Mouse (Mus musculus) hindbrain, embryonic 15.5 days (tissue): Measurements from ENCODE around the gene Spag6. TPM values are rescaled to one million over a fixed set of nuclear protein-coding genes. Genes with fewer than 3 reads are reported as not detected.

Source experiments
- ATAC-seq: fragments of 200-750 bp; cut with Nextera tagmentation; 2 replicates; pipeline ENCODE4 v1.8.0; 2017; ENCODE audit warnings: low read depth, moderate number of reproducible peaks, moderate TSS enrichment; ENCODE audit not compliant: low FRiP score
- H3K27ac ChIP-seq: fragments of 300-500 bp; sonication (generic); replicated peaks from 2 replicates; pipeline ENCODE4 v1.5.1; 2015; ENCODE audit warnings: mild to moderate bottlenecking, inconsistent platforms
- H3K27me3 ChIP-seq: fragments of 300-500 bp; sonication (generic); 2 replicates; pipeline ENCODE4 v1.6.1; 2015; ENCODE audit warnings: control low read depth, inconsistent platforms
- H3K36me3 ChIP-seq: fragments of 300-500 bp; sonication (generic); 2 replicates; pipeline ENCODE4 v1.6.1; 2015; ENCODE audit warnings: control low read depth, inconsistent platforms
- H3K4me1 ChIP-seq: fragments of 300-500 bp; sonication (generic); replicated peaks from 2 replicates; pipeline ENCODE4 v1.6.1; 2015; ENCODE audit warnings: control low read depth, inconsistent platforms
- H3K4me2 ChIP-seq: fragments of 300-500 bp; sonication (generic); 2 replicates; pipeline ENCODE4 v1.6.1; 2015; ENCODE audit warnings: moderate library complexity, mild to moderate bottlenecking, inconsistent platforms
- H3K4me3 ChIP-seq: fragments of 300-500 bp; sonication (generic); 2 replicates; pipeline ENCODE4 v1.5.1; 2015; ENCODE audit warnings: mild to moderate bottlenecking, inconsistent platforms
- H3K9ac ChIP-seq: fragments of 300-500 bp; sonication (generic); 2 replicates; pipeline ENCODE4 v1.6.1; 2015; ENCODE audit warnings: inconsistent platforms
- H3K9me3 ChIP-seq: fragments of 300-500 bp; sonication (generic); 2 replicates; pipeline ENCODE4 v1.6.1; 2016; ENCODE audit warnings: control low read depth, inconsistent platforms
- WGBS: fragments of 180-500 bp; shearing (Covaris S2); methylation state at CpG from one replicate; pipeline ENCODE4 v1.1.7; 2015; 5-methylcytosine and 5-hydroxymethylcytosine counted together
- polyA plus RNA-seq: library from polyadenylated mRNA; unstranded; fragments of >200 nt; fragmentation: Nextera tagmentation; extraction: Ambion mirVana; gene quantifications from 2 replicates; pipeline ENCODE4 v1.2.1, GENCODE M21; 2015

The Spag6 gene
- polyA plus RNA-seq, 1 experiment from 2014 or later = 0.06 TPM

DNA sequence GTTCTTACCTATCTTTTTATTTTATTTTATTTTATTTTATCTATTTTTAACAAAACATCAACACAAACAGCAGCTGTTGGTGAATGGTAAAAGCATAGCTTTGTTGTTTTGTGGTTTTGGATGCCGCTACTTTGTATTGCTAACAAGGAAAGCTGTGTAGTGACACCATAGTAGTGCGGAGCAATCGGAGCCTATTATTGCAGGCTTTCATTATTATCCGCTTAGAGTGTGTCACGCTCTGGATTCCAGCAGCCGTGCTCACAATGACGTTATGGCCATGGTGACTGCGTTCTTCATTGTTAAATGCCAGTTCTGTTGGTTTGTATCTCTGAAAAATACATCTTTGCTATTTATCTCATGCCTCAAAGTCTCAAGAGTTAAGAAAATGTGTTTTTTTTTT is 103.9 kb downstream of the Spag6 start:
- H3K4me3 ChIP-seq = no peak overlapping the region
- H3K4me2 ChIP-seq = peak overlapping the region; percentile 84
- ATAC-seq = no peak
- 0 out of 2 replicates have a peak overlapping the region, but pooled peaks have one; percentile 79 for H3K27ac ChIP-seq
- no peaks in the 10 kb centered on the region for H3K36me3 ChIP-seq
- H3K27me3 ChIP-seq = no peaks in the 10 kb centered on the region
- H3K9ac ChIP-seq = no peak overlapping the region
- WGBS = 15% methylated on average over 8 of the region's 8 CpGs
- peaks cover 32% of the 10 kb centered on the region for H3K4me1 ChIP-seq
- H3K9me3 ChIP-seq = no peaks in the 10 kb centered on the region

DNA sequence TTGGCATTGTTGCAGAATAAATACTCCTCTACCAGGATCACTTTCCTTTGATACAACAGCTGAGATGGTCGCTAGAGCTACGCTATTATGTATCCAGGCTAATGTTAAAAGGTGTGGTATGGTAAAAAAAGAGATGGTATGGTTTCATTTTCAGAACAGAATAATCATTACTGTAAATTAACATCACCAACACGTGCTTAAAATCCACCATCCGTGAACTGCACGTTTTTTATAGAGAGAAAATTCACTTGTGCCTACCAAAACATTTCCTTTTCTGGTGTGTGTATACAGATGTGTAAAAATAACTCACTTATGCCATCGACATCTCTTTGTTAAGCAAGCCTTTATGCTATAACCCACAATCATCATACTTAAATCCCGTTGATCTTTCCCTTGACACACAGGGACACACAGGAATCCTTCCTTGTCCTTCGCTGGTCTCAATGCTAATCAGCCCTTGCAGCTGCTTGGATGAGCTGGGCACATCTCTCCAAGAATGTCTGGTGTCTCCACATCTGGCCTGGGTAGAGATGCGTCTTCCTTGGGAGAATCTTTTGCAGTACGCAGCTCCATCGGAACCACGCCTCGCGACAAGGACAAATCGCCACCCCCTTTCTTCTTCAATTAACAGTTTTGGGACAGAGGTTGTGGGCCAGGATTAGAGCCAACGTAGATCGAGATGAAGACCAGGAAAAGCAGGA is 105.6 kb downstream of the Spag6 start:
- Histone ChIP-seq H3K4me2 (peak overlapping the region; percentile 84), H3K27me3 (no peaks in the 10 kb centered on the region), H3K9me3 (no peaks in the 10 kb centered on the region), H3K4me1 (peaks cover 32% of the 10 kb centered on the region), H3K36me3 (no peaks in the 10 kb centered on the region), H3K27ac (peak overlapping the region; percentile 79), H3K9ac (peak overlapping the region; percentile 51), H3K4me3 (peak overlapping the region; percentile 43)
- 7% methylated on average over 17 of the region's 17 CpGs for WGBS
- ATAC-seq = peak; percentile 63

Other genes starting within 250 kb of the Spag6 start
- gene Commd3, start 21.6 kb upstream of the Spag6 start, polyA plus RNA-seq = 174 and 175 TPM in 2 replicates
- gene Bmi1, start 17.0 kb upstream of the Spag6 start, polyA plus RNA-seq = 17.8 and 21.1 TPM in 2 replicates